Comparison of ENCODE assay signal across 8 mouse cellular contexts in the genomic region with DNA sequence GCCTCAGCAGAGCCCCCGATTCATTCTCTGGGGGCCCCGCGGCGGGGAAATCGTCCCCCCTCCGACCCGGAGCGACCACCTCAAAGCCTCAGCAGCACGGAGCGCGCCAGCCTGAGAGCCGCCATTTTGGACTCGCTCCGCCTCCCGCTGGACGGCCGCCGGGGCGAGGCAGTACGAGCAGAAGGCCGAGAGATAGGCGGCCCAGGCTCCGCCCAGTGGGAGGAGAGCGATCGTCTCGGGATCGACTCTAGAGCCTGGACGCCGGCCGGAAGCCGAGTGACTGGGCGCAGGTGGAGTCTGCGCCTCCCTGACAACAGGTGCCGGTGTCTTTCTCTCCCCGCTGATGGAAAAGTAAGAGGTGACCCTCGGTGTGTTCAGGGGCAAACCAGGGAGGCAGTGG. TPM values are rescaled to one million over a fixed set of nuclear protein-coding genes. Genes with fewer than 3 reads are reported as not detected.
A peak's percentile ranks its signal among the peaks of the same experiment; 100 is the strongest.
DNase-seq lines count a peak whose midpoint lies in the region; ATAC-seq and TF ChIP-seq lines count a peak whose summit lies in the region.

A gene (minus strand): TSS at position 136 of the 400 bp plus-strand sequence.

- peak; percentile 97 for DNase-seq in forebrain, embryonic 14.5 days (ENCODE audit: low spot score)
- DNase-seq in heart, postnatal 25 days (ENCODE audit: low spot score): peak; percentile 86
- peak; percentile 91 to 95 for DNase-seq in layer of hippocampus, adult 18-20 months (ENCODE audit: low spot score in 2 of 2)
- peak; percentile 91 for DNase-seq in lung, adult 2 months
- peak; percentile 88 to 89 for DNase-seq in thymus, adult 18-20 months

- ATAC-seq in cerebellum, adult (ENCODE audit: insufficient number of reproducible peaks, low FRiP score, low TSS enrichment): peak; percentile 95
- peak; percentile 95 for ATAC-seq in forebrain, embryonic 14.5 days
- peak; percentile 99 for ATAC-seq in neutrophil, adult 5-6 weeks (ENCODE audit: extremely low read depth, insufficient number of reproducible peaks, low FRiP score, poor library complexity, severe bottlenecking)

- 0 out of 2 replicates have a peak, but pooled peaks have one; percentile 32 for TF ChIP-seq EP300 in ES-Bruce4 (IDR thresholded peaks at IDR 0.05; ENCODE audit: insufficient read depth, low read depth, low read length)

- intact Hi-C loops in heart, postnatal 25 days (cut with DNase I): no loop called here

- no peaks in the 10 kb centered on the region; the same call in 1 of the 2 replicates for H3K36me3 ChIP-seq in ES-Bruce4 (ENCODE audit: control insufficient read depth, insufficient read depth, low read length, poor library complexity, severe bottlenecking)
- no peaks in the 10 kb centered on the region for H3K36me3 ChIP-seq in forebrain, embryonic 14.5 days (ENCODE audit: control insufficient read depth, insufficient read depth, low read length)

- no peak for TF ChIP-seq CTCF in ES-Bruce4 (IDR thresholded peaks at IDR 0.05; ENCODE audit: low read depth, low read length)
- no peak for TF ChIP-seq CTCF in lung, adult 2 months (IDR thresholded peaks at IDR 0.05; ENCODE audit: insufficient read depth, low read length)

- no peaks in the 10 kb centered on the region for H3K27me3 ChIP-seq in ES-Bruce4 (ENCODE audit: control insufficient read depth, insufficient read depth, low read length, poor library complexity, severe bottlenecking)
- H3K27me3 ChIP-seq in forebrain, embryonic 14.5 days (replicated peaks; ENCODE audit: control insufficient read depth, insufficient read depth, low read length): no peaks in the 10 kb centered on the region

- H3K9ac ChIP-seq in ES-Bruce4 (ENCODE audit: low read depth, poor library complexity, severe bottlenecking): peak within 1 kb of the TSS; percentile 92
- H3K9ac ChIP-seq in forebrain, embryonic 14.5 days (ENCODE audit: low read length): peak within 1 kb of the TSS; percentile 81

- TF ChIP-seq POLR2A in ES-Bruce4 (IDR thresholded peaks at IDR 0.05; ENCODE audit: insufficient read depth, low read length): no peak
- peak; percentile 64; the same call in 1 of the 2 replicates for TF ChIP-seq POLR2A in lung, adult 2 months (IDR thresholded peaks at IDR 0.05; ENCODE audit: borderline replicate concordance, extremely low read depth, low read depth, low read length)

- no peak within 1 kb of the TSS for H3K27ac ChIP-seq in ES-Bruce4 (ENCODE audit: insufficient read depth, low read length)
- peak within 1 kb of the TSS; percentile 27; the same call in 1 of the 2 replicates for H3K27ac ChIP-seq in forebrain, embryonic 14.5 days (ENCODE audit: low read depth, low read length)

- H3K4me3 ChIP-seq in ES-Bruce4 (ENCODE audit: low read depth, low read length): peak within 1 kb of the TSS; percentile 87
- peak within 1 kb of the TSS; percentile 91 for H3K4me3 ChIP-seq in forebrain, embryonic 14.5 days (ENCODE audit: low read depth, low read length)
- peak within 1 kb of the TSS; percentile 98 for H3K4me3 ChIP-seq in lung, adult 2 months (replicated peaks; ENCODE audit: extremely low read depth, low read depth, low read length)

- peaks cover 2% of the 10 kb centered on the region for H3K4me1 ChIP-seq in ES-Bruce4 (ENCODE audit: control insufficient read depth, insufficient read depth, low read length)
- peaks cover 10% of the 10 kb centered on the region for H3K4me1 ChIP-seq in forebrain, embryonic 14.5 days (ENCODE audit: control insufficient read depth, insufficient read depth, low read length)
- peaks cover 6% of the 10 kb centered on the region for H3K4me1 ChIP-seq in lung, adult 2 months (ENCODE audit: control insufficient read depth, insufficient read depth, low read length)

- no peaks in the 10 kb centered on the region for H3K9me3 ChIP-seq in ES-Bruce4 (replicated peaks; ENCODE audit: control insufficient read depth, insufficient read depth, low read length, poor library complexity, severe bottlenecking)
- H3K9me3 ChIP-seq in forebrain, embryonic 14.5 days (replicated peaks; ENCODE audit: control insufficient read depth, low read length): no peaks in the 10 kb centered on the region

- H3K4me2 ChIP-seq in forebrain, embryonic 14.5 days (ENCODE audit: low read length): peak within 1 kb of the TSS; percentile 84

- under 1% methylated on average over 36 of the region's 36 CpGs for WGBS in forebrain, embryonic 14.5 days
- WGBS in lung, adult 2 months: under 1% methylated on average over 36 of the region's 36 CpGs

RNA-seq across cellular contexts. Expression of the gene that starts here (rescaled TPM):
- 15.1 and 15.5 TPM in 2 replicates for polyA plus RNA-seq in ES-Bruce4 (2011; ENCODE audit: insufficient read depth, insufficient read length, low read depth, missing spikeins)
- polyA plus RNA-seq in forebrain, embryonic 14.5 days (2014; fragmentation: Nextera tagmentation; extraction: Ambion mirVana): 10.9 and 13.2 TPM in 2 replicates
- total RNA-seq in heart, postnatal 25 days (2021): 1 to 10 TPM; 7.9 to 9.4 TPM
- 10 to 100 TPM; 15.6 to 16.2 TPM for total RNA-seq in layer of hippocampus, adult 18-20 months (2021)
- polyA plus RNA-seq in lung, adult 2 months (2012; rRNA removed): 5.8 and 8.7 TPM in 2 replicates
- 9.9 and 10.2 TPM in 2 replicates for total RNA-seq in neutrophil, adult 5-6 weeks (2017)
